Comparison of ENCODE assay signal across 13 mouse cellular contexts in genomic region chr15:6260741-6261430, GRCm38 (mm10). TPM values are rescaled to one million over a fixed set of nuclear protein-coding genes. Genes with fewer than 3 reads are reported as not detected.
DNase-seq lines count a peak whose midpoint lies in the region; ATAC-seq and TF ChIP-seq lines count a peak whose summit lies in the region.
"Had no signal": no experiment of that assay in that cellular context is flagged by ENCODE, and none has a peak within 500 bp of the region (broad histone marks: within the 10 kb centered on the region; RNA-seq: fewer than 3 reads in every experiment).

No protein-coding gene starts in this region.

- H3K36me3 ChIP-seq in kidney, embryonic 15.5 days = no peaks in the 10 kb centered on the region
- no peaks in the 10 kb centered on the region for H3K36me3 ChIP-seq in heart, embryonic 12.5 days
- H3K36me3 ChIP-seq in limb, embryonic 10.5 days = no peaks in the 10 kb centered on the region
- H3K36me3 ChIP-seq: forebrain, embryonic 12.5 days; limb, embryonic 13.5 days; midbrain, embryonic 12.5 days; neural tube, embryonic 12.5 days had no signal

- H3K4me1 ChIP-seq in kidney, embryonic 15.5 days = peaks cover 11% of the 10 kb centered on the region
- no peaks in the 10 kb centered on the region for H3K4me1 ChIP-seq in cortical plate, adult 2 months (ENCODE audit: control insufficient read depth, insufficient read depth, low read length)
- peaks cover 16% of the 10 kb centered on the region for H3K4me1 ChIP-seq in heart, embryonic 12.5 days (replicated peaks)
- no peaks in the 10 kb centered on the region; the same call in 1 of the 2 replicates for H3K4me1 ChIP-seq in limb, embryonic 10.5 days
- H3K4me1 ChIP-seq: forebrain, embryonic 12.5 days; midbrain, embryonic 12.5 days; neural tube, embryonic 12.5 days had no signal

- no peak overlapping the region for H3K4me2 ChIP-seq in kidney, embryonic 15.5 days
- no peak overlapping the region for H3K4me2 ChIP-seq in heart, embryonic 12.5 days
- H3K4me2 ChIP-seq: forebrain, embryonic 12.5 days; limb, embryonic 13.5 days; midbrain, embryonic 12.5 days; neural tube, embryonic 12.5 days had no signal

- H3K27ac ChIP-seq in kidney, embryonic 15.5 days = peak overlapping the region; percentile 80
- peak overlapping the region; percentile 71 for H3K27ac ChIP-seq in cortical plate, adult 2 months (ENCODE audit: insufficient read depth, low read length)
- H3K27ac ChIP-seq in heart, embryonic 12.5 days (ENCODE audit: poor library complexity, severe bottlenecking) = peak overlapping the region; percentile 84
- H3K27ac ChIP-seq in limb, embryonic 10.5 days = peak overlapping the region; percentile 62; the same call in 1 of the 2 replicates
- H3K27ac ChIP-seq: forebrain, embryonic 12.5 days; limb, embryonic 13.5 days; midbrain, embryonic 12.5 days; neural tube, embryonic 12.5 days had no signal

- TF ChIP-seq POLR2A in cortical plate, adult 2 months (IDR thresholded peaks at IDR 0.05; ENCODE audit: extremely low read depth, insufficient read depth, low read length) = no peak

- ATAC-seq in kidney, embryonic 15.5 days (replicated peaks; ENCODE audit: low FRiP score) = 0 out of 2 replicates have a peak, but pooled peaks have one; percentile 25
- no peak for ATAC-seq in heart, embryonic 12.5 days (ENCODE audit: insufficient number of reproducible peaks, low FRiP score)

- DNase-seq in kidney, adult 11 months = no peak
- DNase-seq in limb, embryonic 10.5 days (ENCODE audit: low spot score) = no peak
- DNase-seq in thymus, postnatal 10 days (ENCODE audit: low spot score in 2 of 2) = no peak
- DNase-seq in adrenal gland, postnatal 36 days = no peak
- DNase-seq: cerebellum, postnatal 36 days; thymus, adult 2 months had no signal

- 59% methylated on average over 6 of the region's 6 CpGs for WGBS in kidney, embryonic 15.5 days
- WGBS in heart, embryonic 12.5 days = 47% methylated on average over 6 of the region's 6 CpGs
- 82% methylated on average over 6 of the region's 6 CpGs for WGBS in limb, embryonic 10.5 days

- H3K4me3 ChIP-seq in kidney, embryonic 15.5 days (replicated peaks) = no peak overlapping the region
- no peak overlapping the region for H3K4me3 ChIP-seq in cortical plate, adult 2 months (ENCODE audit: insufficient read depth, low read length)
- no peak overlapping the region for H3K4me3 ChIP-seq in heart, embryonic 12.5 days
- H3K4me3 ChIP-seq in limb, embryonic 10.5 days = no peak overlapping the region
- H3K4me3 ChIP-seq: forebrain, embryonic 12.5 days; limb, embryonic 13.5 days; midbrain, embryonic 12.5 days; neural tube, embryonic 12.5 days had no signal

- H3K9ac ChIP-seq in kidney, embryonic 15.5 days = no peak overlapping the region
- H3K9ac ChIP-seq in heart, embryonic 12.5 days = no peak overlapping the region
- H3K9ac ChIP-seq: forebrain, embryonic 12.5 days; limb, embryonic 13.5 days; midbrain, embryonic 12.5 days; neural tube, embryonic 12.5 days had no signal

- H3K9me3 ChIP-seq in kidney, embryonic 15.5 days (replicated peaks) = no peaks in the 10 kb centered on the region
- no peaks in the 10 kb centered on the region for H3K9me3 ChIP-seq in heart, embryonic 12.5 days (replicated peaks)
- no peaks in the 10 kb centered on the region for H3K9me3 ChIP-seq in limb, embryonic 10.5 days (replicated peaks)
- H3K9me3 ChIP-seq: forebrain, embryonic 12.5 days; limb, embryonic 13.5 days; midbrain, embryonic 12.5 days; neural tube, embryonic 12.5 days had no signal

- no peaks in the 10 kb centered on the region for H3K27me3 ChIP-seq in kidney, embryonic 15.5 days
- H3K27me3 ChIP-seq in heart, embryonic 12.5 days (replicated peaks) = no peaks in the 10 kb centered on the region
- H3K27me3 ChIP-seq in limb, embryonic 10.5 days (ENCODE audit: low read depth, poor library complexity, severe bottlenecking) = no peaks in the 10 kb centered on the region
- H3K27me3 ChIP-seq: forebrain, embryonic 12.5 days; limb, embryonic 13.5 days; midbrain, embryonic 12.5 days; neural tube, embryonic 12.5 days had no signal

- no peak for TF ChIP-seq CTCF in cortical plate, adult 2 months (IDR thresholded peaks at IDR 0.05; ENCODE audit: extremely low read depth, insufficient read depth, low read length)

RNA-seq across cellular contexts. Expression of gene Dab2, which starts 38.7 kb away (rescaled TPM):
- polyA plus RNA-seq in kidney, embryonic 15.5 days (2015; fragmentation: Nextera tagmentation; extraction: Ambion mirVana) = 68.3 and 77.8 TPM in 2 replicates
- 11.7 TPM in 2 replicates for polyA plus RNA-seq in cortical plate, adult 2 months (2012; rRNA removed)
- 47.1 and 52.3 TPM in 2 replicates for polyA plus RNA-seq in heart, embryonic 12.5 days (2016; fragmentation: Nextera tagmentation; extraction: Ambion mirVana)
- polyA plus RNA-seq in limb, embryonic 10.5 days (2016; fragmentation: Nextera tagmentation; extraction: Ambion mirVana) = 21.3 and 35.6 TPM in 2 replicates
- 100 to 1,000 TPM; 435 to 470 TPM for total RNA-seq in adrenal gland, postnatal 36 days (2021)
